Mouse (Mus musculus) retina, embryonic 14.5 days (tissue): Measurements from ENCODE around the gene Wipi1.

Experiments used
- DNase-seq: peaks from one replicate; pipeline ENCODE4 v3.0.0-alpha.2; 2015; ENCODE audit warnings: low spot score

Wipi1 gene

DNA sequence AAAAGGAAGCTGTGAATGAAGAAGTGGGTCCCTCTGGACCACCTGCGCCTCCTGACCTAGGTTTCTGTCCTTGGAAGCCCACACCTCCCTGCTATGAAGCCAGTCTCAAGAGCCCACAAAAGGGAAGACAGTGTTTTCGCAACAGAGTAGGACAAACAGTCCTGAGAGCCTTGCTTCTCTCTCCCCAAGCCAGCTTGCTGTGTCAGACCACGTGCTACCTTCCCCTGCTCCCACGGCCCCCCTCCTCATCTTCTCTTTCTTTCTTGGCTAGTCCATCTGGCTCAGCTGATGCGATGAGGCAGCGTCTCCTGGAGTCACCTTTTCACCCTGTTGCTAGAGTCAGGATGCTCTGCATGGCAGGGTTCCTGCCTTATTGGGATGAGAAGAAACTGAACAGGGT is 72.5 kb downstream of the Wipi1 start:
- DNase-seq, result peak; percentile 54

DNA sequence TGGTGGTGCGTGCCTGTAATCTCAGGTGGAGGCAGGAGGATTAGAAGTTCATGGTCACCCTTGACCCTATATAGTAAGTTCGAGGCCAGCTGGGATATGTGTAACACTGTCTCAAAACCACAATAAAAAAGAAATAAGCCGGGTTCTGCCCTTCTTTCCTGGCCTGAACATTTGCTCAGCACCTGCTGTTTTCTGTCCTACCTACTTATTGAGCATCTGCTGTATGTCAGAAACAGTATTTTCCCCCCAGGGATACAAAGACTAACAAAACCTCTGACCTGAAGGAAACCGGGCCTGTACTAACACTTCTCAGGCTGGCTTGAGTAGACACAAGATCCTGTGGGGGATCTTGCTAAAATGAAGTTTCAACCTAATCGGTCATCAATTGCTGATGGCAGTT is 74.8 kb downstream of the Wipi1 start:
- DNase-seq, result no peak

DNA sequence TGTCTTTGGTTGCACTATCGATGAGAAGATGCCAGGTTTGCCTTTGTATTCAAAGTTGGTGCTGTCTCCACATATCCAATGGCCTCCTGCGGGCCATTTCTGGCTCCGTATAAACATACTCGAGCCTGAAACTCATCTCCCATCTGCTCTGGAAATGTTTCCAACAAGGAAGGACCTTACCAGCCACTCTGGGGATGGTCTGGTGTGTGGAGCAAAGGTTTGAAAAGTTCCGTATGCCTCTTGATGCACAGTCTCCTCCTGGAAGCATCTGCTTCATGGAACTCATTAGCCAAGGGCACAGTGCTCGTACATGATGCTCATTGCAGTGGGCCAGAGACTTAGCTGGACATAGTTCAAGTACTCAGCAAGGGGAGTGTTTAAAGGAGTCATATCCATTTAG is 75.8 kb downstream of the Wipi1 start:
- DNase-seq, result no peak

DNA sequence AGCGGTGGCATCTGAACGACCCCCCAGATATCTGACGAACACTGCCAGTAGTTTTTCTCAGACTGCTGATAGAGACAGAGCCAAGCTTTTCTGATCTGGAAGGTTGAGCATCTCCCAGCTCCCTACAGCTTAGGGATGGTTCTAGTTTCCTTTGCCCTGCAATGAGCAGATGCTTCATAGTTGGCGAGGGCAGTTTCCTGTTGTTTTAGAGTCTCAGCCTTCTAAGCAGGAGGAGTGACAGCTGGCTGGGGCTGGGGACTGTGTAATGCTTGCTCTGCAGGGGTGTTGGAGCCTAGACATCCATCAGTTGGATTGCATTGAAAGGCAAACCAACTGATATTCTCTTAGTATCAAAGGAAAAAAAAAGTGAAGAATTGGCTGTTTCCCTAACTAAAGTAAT is 81.7 kb downstream of the Wipi1 start:
- no peak for DNase-seq

DNA sequence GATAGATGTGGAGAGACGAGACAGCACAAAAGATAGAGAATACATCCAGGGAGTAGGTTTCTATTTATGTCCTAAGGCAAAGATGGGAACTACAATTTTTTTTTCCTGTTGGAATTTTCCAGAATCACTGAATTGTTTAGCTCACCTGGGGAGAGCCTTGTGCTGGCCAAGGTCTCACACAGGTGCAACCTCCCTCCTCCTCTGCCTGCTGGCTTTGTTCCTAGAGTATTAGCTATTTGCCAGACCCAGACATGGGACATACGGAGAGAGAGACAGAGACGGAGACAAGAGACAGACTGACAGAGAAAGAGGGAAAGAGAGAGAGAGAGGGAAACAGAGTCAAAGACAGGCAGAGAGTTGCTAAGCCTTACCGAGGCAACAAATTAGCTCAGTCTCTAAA is 86.2 kb downstream of the Wipi1 start:
- no peak for DNase-seq

DNA sequence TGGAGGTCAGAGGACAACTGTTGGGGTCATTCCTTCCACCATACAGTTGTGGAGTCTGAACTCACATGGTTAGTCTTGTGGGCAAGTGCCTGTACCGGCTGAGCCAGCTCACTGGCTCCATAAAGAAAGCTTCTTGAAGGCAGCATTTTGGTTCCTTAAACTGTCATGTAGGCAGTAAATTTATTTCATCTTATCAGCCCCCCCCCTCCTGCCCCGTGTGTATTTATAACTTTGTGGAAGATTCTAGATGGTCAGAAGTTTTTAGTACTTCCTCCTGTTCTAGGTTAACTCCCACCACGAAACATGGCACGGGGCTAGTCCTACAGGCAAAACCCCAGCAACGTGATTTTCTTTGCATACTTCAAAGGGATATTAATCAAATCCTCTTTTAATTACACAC is 86.9 kb downstream of the Wipi1 start:
- DNase-seq, result no peak
